Mouse (Mus musculus) midbrain, embryonic 14.5 days (tissue): ENCODE data around the gene Tmem63a. TPM values are rescaled to one million over a fixed set of nuclear protein-coding genes. Genes with fewer than 3 reads are reported as not detected.

Experiments
- ATAC-seq: fragments of 200-750 bp; cut with Nextera tagmentation; 2 replicates; pipeline ENCODE4 v1.8.0; 2017; ENCODE audit warnings: moderate number of reproducible peaks, moderate library complexity; ENCODE audit not compliant: low FRiP score, low TSS enrichment
- DNase-seq: peaks from one replicate; pipeline ENCODE4 v3.0.0-alpha.2; 2015
- H3K27ac ChIP-seq: fragments of 300-500 bp; sonication (generic); replicated peaks from 2 replicates; pipeline ENCODE4 v1.5.1; 2014; ENCODE audit warnings: mild to moderate bottlenecking, low read depth, low read length, moderate library complexity
- H3K27me3 ChIP-seq: fragments of 300-500 bp; sonication (generic); 2 replicates; pipeline ENCODE4 v1.6.1; 2014; ENCODE audit warnings: low read length, control low read depth, mixed read lengths; ENCODE audit not compliant: control insufficient read depth, insufficient read depth
- H3K36me3 ChIP-seq: fragments of 300-500 bp; sonication (generic); 2 replicates; pipeline ENCODE4 v1.6.1; 2014; ENCODE audit warnings: low read length, control low read depth; ENCODE audit not compliant: control insufficient read depth, insufficient read depth
- H3K4me1 ChIP-seq: fragments of 300-500 bp; sonication (generic); 2 replicates; pipeline ENCODE4 v1.6.1; 2014; ENCODE audit warnings: mild to moderate bottlenecking, antibody characterized with exemption, low read length, control low read depth; ENCODE audit not compliant: control insufficient read depth, insufficient read depth
- H3K4me2 ChIP-seq: fragments of 300-500 bp; sonication (generic); 2 replicates; pipeline ENCODE4 v1.6.1; 2014; ENCODE audit warnings: mild to moderate bottlenecking, low read length, moderate library complexity
- H3K4me3 ChIP-seq: fragments of 300-500 bp; sonication (generic); replicated peaks from 2 replicates; pipeline ENCODE4 v1.5.1; 2014; ENCODE audit warnings: low read depth, low read length
- H3K9ac ChIP-seq: fragments of 300-500 bp; sonication (generic); replicated peaks from 2 replicates; pipeline ENCODE4 v1.6.1; 2014; ENCODE audit warnings: mild to moderate bottlenecking, low read length, moderate library complexity
- H3K9me3 ChIP-seq: fragments of 300-500 bp; sonication (generic); 2 replicates; pipeline ENCODE4 v1.6.1; 2016; ENCODE audit warnings: low read length, control low read depth, mixed read lengths; ENCODE audit not compliant: control insufficient read depth
- WGBS: fragments of 180-500 bp; shearing (Covaris S2); extraction: QIAGEN DNeasy Blood & Tissue Kit; methylation state at CpG from one replicate; pipeline ENCODE4 v1.1.7; 2014; 5-methylcytosine and 5-hydroxymethylcytosine counted together
- polyA plus RNA-seq: library from polyadenylated mRNA; unstranded; fragments of >200 nt; fragmentation: Nextera tagmentation; extraction: Ambion mirVana; gene quantifications from 2 replicates; pipeline ENCODE4 v1.2.1, GENCODE M21; 2014

The Tmem63a gene
- polyA plus RNA-seq, 1 experiment from 2014 or later = 1.2 TPM

- H3K4me1 ChIP-seq = no peaks in the 10 kb centered on the region
- H3K4me3 ChIP-seq = no peak overlapping the region
- no peaks in the 10 kb centered on the region for H3K36me3 ChIP-seq
- no peak overlapping the region for H3K9ac ChIP-seq
- no peak for DNase-seq
- no peak overlapping the region for H3K4me2 ChIP-seq
- H3K27ac ChIP-seq = no peak overlapping the region
- 86% methylated on average over 8 of the region's 8 CpGs for WGBS
- ATAC-seq = no peak
- H3K27me3 ChIP-seq = no peaks in the 10 kb centered on the region
- no peaks in the 10 kb centered on the region for H3K9me3 ChIP-seq
Observed at GRCm38 (mm10) chr1:181005331-181005730, 63.2 kb downstream of the Tmem63a start.

DNA sequence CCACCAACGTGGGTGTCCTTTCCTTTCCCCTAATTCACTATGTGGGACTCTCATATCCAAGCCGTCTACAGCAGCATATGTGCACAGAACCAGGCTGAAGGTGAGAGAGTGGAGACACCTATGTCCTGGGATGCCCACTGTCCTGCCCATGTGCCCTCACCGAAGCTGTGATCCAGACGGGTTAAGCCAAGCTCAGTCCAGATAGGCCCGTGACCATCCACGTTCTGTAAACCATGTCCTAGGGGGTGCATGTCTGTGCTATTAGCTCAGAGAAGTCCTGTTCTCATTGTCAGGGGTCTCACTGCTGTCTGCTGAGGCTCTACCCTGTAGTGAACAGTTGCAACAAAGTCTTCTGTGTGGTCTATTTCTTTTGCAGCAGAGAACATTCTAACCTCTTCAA, 65.7 kb downstream of the Tmem63a start:
- Histone ChIP-seq H3K4me2 (no peak overlapping the region), H3K4me1 (no peaks in the 10 kb centered on the region), H3K9me3 (no peaks in the 10 kb centered on the region), H3K36me3 (no peaks in the 10 kb centered on the region), H3K9ac (no peak overlapping the region), H3K27ac (no peak overlapping the region), H3K27me3 (no peaks in the 10 kb centered on the region), H3K4me3 (no peak overlapping the region)
- WGBS = 92% methylated on average over 6 of the region's 6 CpGs
- no peak for DNase-seq
- no peak for ATAC-seq

GRCm38 (mm10) chr1:181008266-181008665, 66.1 kb downstream of the Tmem63a start:
- Histone ChIP-seq H3K4me3 (no peak overlapping the region), H3K9me3 (no peaks in the 10 kb centered on the region), H3K36me3 (no peaks in the 10 kb centered on the region), H3K4me1 (no peaks in the 10 kb centered on the region), H3K27me3 (no peaks in the 10 kb centered on the region), H3K27ac (no peak overlapping the region), H3K4me2 (no peak overlapping the region), H3K9ac (no peak overlapping the region)
- WGBS = 99% methylated on average over 2 of the region's 2 CpGs
- DNase-seq = no peak
- no peak for ATAC-seq

DNA sequence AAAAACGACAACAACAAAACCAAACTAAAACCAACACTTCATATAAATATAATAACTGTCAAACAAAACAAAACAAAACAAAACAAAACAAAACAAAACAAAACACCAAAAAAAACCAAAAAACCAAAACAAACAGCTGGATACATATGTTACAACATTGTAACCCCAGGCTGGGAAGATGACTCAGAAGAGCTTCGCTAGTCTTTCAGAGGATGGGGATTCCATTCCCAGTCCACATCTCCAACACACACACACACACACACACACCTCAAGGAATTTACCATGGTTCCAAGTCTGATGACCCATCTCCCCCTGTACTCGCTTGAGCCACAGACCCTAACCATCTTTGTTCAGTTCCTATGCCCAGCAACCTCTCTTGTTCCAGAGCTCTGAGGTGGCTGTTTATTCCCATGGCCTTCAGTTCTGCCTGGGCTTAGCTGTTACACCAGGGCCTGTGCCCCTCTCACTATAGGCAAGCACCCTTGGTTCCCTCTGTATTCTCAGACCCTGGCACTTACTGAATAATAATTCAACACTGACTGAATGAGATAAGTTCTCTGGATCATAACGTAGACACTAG, 67.0 kb downstream of the Tmem63a start:
- no peak overlapping the region for H3K4me2 ChIP-seq
- WGBS = 88% methylated on average over 4 of the region's 4 CpGs
- no peak overlapping the region for H3K9ac ChIP-seq
- no peaks in the 10 kb centered on the region for H3K9me3 ChIP-seq
- no peak for DNase-seq
- H3K27ac ChIP-seq = no peak overlapping the region
- H3K4me3 ChIP-seq = no peak overlapping the region
- ATAC-seq = no peak
- H3K27me3 ChIP-seq = no peaks in the 10 kb centered on the region
- no peaks in the 10 kb centered on the region for H3K36me3 ChIP-seq
- H3K4me1 ChIP-seq = no peaks in the 10 kb centered on the region

- ATAC-seq (no peak), DNase-seq (no peak)
- Histone ChIP-seq H3K4me3 (no peak overlapping the region), H3K9me3 (no peaks in the 10 kb centered on the region), H3K4me1 (no peaks in the 10 kb centered on the region), H3K27me3 (no peaks in the 10 kb centered on the region), H3K27ac (no peak overlapping the region), H3K36me3 (no peaks in the 10 kb centered on the region), H3K9ac (no peak overlapping the region), H3K4me2 (no peak overlapping the region)
- WGBS = 81% methylated on average over 3 of the region's 3 CpGs
Observed at GRCm38 (mm10) chr1:181009754-181010153, 67.6 kb downstream of the Tmem63a start.

DNA sequence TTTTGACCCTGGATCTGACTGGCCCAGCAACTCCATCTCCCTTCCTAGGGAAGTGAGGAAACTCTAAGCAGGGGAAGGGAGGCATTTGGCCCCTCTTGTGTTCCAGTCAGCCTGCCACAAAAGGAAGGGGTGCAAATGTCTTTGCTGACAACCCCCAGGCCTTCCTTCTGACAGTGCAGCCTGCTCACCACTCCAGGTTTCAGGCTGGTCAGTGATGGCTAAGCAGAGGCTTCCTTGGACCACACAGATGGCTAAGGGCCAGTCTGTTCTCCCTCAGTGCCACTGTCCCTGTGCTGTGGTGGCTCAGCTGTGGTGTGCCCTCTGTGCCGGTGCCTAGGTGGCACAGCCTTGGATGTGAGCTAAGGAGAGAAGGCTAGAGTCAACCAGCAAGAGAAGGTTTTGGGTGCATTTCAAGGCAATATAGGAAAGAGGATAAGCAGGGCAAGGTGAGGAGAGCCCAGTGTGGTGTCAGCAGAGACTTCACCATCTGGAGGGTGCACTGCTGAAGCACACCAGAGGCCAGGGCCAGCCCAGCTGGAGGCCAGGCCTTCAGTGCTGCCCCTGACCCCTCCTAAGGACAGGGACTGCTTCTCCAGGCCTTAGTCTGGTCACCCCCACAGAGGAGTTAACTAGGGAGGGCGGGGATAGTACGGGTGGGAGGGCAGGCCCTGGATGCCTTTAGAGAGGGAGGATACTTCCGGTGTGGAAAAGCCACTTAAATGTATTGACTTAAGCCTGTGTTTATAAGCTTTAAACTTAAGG, 68.2 kb downstream of the Tmem63a start:
- no peak for ATAC-seq
- H3K4me1 ChIP-seq = no peaks in the 10 kb centered on the region
- no peaks in the 10 kb centered on the region for H3K36me3 ChIP-seq
- WGBS = 70% methylated on average over 4 of the region's 4 CpGs
- no peak overlapping the region for H3K4me3 ChIP-seq
- H3K27ac ChIP-seq = no peak overlapping the region
- H3K27me3 ChIP-seq = no peaks in the 10 kb centered on the region
- no peak for DNase-seq
- no peaks in the 10 kb centered on the region for H3K9me3 ChIP-seq
- no peak overlapping the region for H3K9ac ChIP-seq
- no peak overlapping the region for H3K4me2 ChIP-seq

- Histone ChIP-seq H3K9ac (no peak overlapping the region), H3K9me3 (no peaks in the 10 kb centered on the region), H3K27ac (no peak overlapping the region), H3K27me3 (no peaks in the 10 kb centered on the region), H3K4me3 (no peak overlapping the region), H3K36me3 (no peaks in the 10 kb centered on the region), H3K4me2 (no peak overlapping the region), H3K4me1 (0 out of 2 replicates have a peak, but pooled peaks cover 8% of the 10 kb centered on the region)
- DNase-seq (no peak), ATAC-seq (no peak)
- WGBS = 62% methylated on average over 5 of the region's 5 CpGs
Observed at GRCm38 (mm10) chr1:181011601-181012000, 69.5 kb downstream of the Tmem63a start.

- Histone ChIP-seq H3K36me3 (no peaks in the 10 kb centered on the region), H3K4me2 (no peak overlapping the region), H3K9ac (no peak overlapping the region), H3K27ac (no peak overlapping the region), H3K4me3 (no peak overlapping the region), H3K9me3 (no peaks in the 10 kb centered on the region), H3K4me1 (0 out of 2 replicates have a peak, but pooled peaks cover 9% of the 10 kb centered on the region), H3K27me3 (no peaks in the 10 kb centered on the region)
- 84% methylated on average over 3 of the region's 3 CpGs for WGBS
- ATAC-seq (no peak), DNase-seq (no peak)
Observed at GRCm38 (mm10) chr1:181012416-181012815, 70.3 kb downstream of the Tmem63a start.

GRCm38 (mm10) chr1:181013446-181013845, 71.3 kb downstream of the Tmem63a start:
- 77% methylated on average over 6 of the region's 6 CpGs for WGBS

More at GRCm38 (mm10) chr1:181013446-181013845, 71.3 kb downstream of the Tmem63a start:
- Histone ChIP-seq H3K9ac (no peak overlapping the region), H3K27me3 (no peaks in the 10 kb centered on the region), H3K9me3 (no peaks in the 10 kb centered on the region), H3K36me3 (no peaks in the 10 kb centered on the region), H3K4me3 (no peak overlapping the region), H3K4me2 (no peak overlapping the region), H3K27ac (no peak overlapping the region), H3K4me1 (0 out of 2 replicates have a peak, but pooled peaks cover 9% of the 10 kb centered on the region)
- ATAC-seq (no peak), DNase-seq (no peak)
